Mouse (Mus musculus): Measurements from ENCODE around the gene Olfr13. TPM values are rescaled to one million over a fixed set of nuclear protein-coding genes. Genes with fewer than 3 reads are reported as not detected.

Gene Olfr13
- polyA plus RNA-seq (2012; rRNA removed) = not detected in 2 replicates

GRCm38 (mm10) chr6:43171840-43172239 lies at the start of gene Olfr13:
Gene Olfr13 (plus strand): TSS chr6:43172140.

GRCm38 (mm10) chr6:43146267-43146666 lies 25.7 kb upstream of the Olfr13 start, which contains the start of gene Olfr237-ps1:
Gene Olfr237-ps1 (plus strand): TSS chr6:43146567.

GRCm38 (mm10) chr6:43162982-43163381 lies 9.0 kb upstream of the Olfr13 start, which contains the start of gene Olfr437:
Gene Olfr437 (plus strand): TSS chr6:43163282.

GRCm38 (mm10) chr6:43196781-43197180 lies 24.8 kb downstream of the Olfr13 start, which contains the start of gene Olfr435:
Gene Olfr435 (plus strand): TSS chr6:43197146.

GRCm38 (mm10) chr6:43212873-43213272 lies 40.9 kb downstream of the Olfr13 start, which contains the start of gene Olfr434:
Gene Olfr434 (plus strand): TSS chr6:43213021.

Other genes with a start within 250 kb of the Olfr13 start
- not detected in 2 replicates for gene Olfr444, start 223.1 kb upstream of the Olfr13 start, polyA plus RNA-seq (2012; rRNA removed)
- gene Olfr441, start 65.8 kb upstream of the Olfr13 start, polyA plus RNA-seq (2012; rRNA removed) = not detected in 2 replicates
- gene Olfr237-ps1, start 25.6 kb upstream of the Olfr13 start, polyA plus RNA-seq (2012; rRNA removed) = not detected in 2 replicates
- gene Olfr437, start 8.9 kb upstream of the Olfr13 start, polyA plus RNA-seq (2012; rRNA removed) = not detected in 2 replicates
- gene Olfr435, start 25.0 kb downstream of the Olfr13 start, polyA plus RNA-seq (2012; rRNA removed) = not detected in 2 replicates
- gene Olfr434, start 40.9 kb downstream of the Olfr13 start, polyA plus RNA-seq (2012; rRNA removed) = not detected in 2 replicates
- gene Olfr47, start 59.4 kb downstream of the Olfr13 start, polyA plus RNA-seq (2012; rRNA removed) = not detected in 2 replicates
- gene Arhgef5, start 93.4 kb downstream of the Olfr13 start, polyA plus RNA-seq (2012; rRNA removed) = 5.8 and 8.8 TPM in 2 replicates
- gene Nobox, start 137.4 kb downstream of the Olfr13 start, polyA plus RNA-seq (2012; rRNA removed) = not detected in 2 replicates